Mouse (Mus musculus): ENCODE data around the gene Emid1. TPM values are rescaled to one million over a fixed set of nuclear protein-coding genes. Genes with fewer than 3 reads are reported as not detected.

The Emid1 gene
- polyA plus RNA-seq, 1 experiment from 2014 or later, result 31.9 TPM

- WGBS, result 11% methylated on average over 4 of the region's 4 CpGs
- Histone ChIP-seq H3K9me3 (no peaks in the 10 kb centered on the region), H3K27ac (peak overlapping the region; percentile 91), H3K36me3 (no peaks in the 10 kb centered on the region), H3K4me3 (peak overlapping the region; percentile 70), H3K27me3 (ENCODE audit: insufficient read depth, poor library complexity, severe bottlenecking) (peaks cover 29% of the 10 kb centered on the region), H3K4me1 (replicated peaks) (peaks cover 76% of the 10 kb centered on the region)
- DNase-seq (ENCODE audit: low spot score), result no peak
Observed at GRCm38 (mm10) chr11:5151247-5151630, 818 bp downstream of the Emid1 start.

- Histone ChIP-seq H3K27me3 (ENCODE audit: insufficient read depth, poor library complexity, severe bottlenecking) (peaks cover 29% of the 10 kb centered on the region), H3K27ac (peak overlapping the region; percentile 91), H3K4me3 (peak overlapping the region; percentile 70), H3K4me1 (replicated peaks) (peaks cover 76% of the 10 kb centered on the region), H3K9me3 (no peaks in the 10 kb centered on the region), H3K36me3 (peaks cover 2% of the 10 kb centered on the region; the same call in 1 of the 2 replicates)
- peak; percentile 65 for DNase-seq (ENCODE audit: low spot score)
- 52% methylated on average over 9 of the region's 9 CpGs for WGBS
Observed at GRCm38 (mm10) chr11:5150416-5151246, 1.4 kb downstream of the Emid1 start.

- H3K9me3 ChIP-seq, result no peaks in the 10 kb centered on the region
- peaks cover 5% of the 10 kb centered on the region; the same call in 1 of the 2 replicates for H3K36me3 ChIP-seq
- 69% methylated on average over 9 of the region's 9 CpGs for WGBS
- peaks cover 73% of the 10 kb centered on the region for H3K4me1 ChIP-seq (replicated peaks)
- H3K4me3 ChIP-seq, result peak overlapping the region; percentile 3; the same call in 1 of the 2 replicates
- DNase-seq (ENCODE audit: low spot score), result no peak
- peaks cover 29% of the 10 kb centered on the region for H3K27me3 ChIP-seq (ENCODE audit: insufficient read depth, poor library complexity, severe bottlenecking)
- H3K27ac ChIP-seq, result peak overlapping the region; percentile 91
Observed at GRCm38 (mm10) chr11:5149955-5150354, 2.1 kb downstream of the Emid1 start.

GRCm38 (mm10) chr11:5149249-5149648 is 2.8 kb downstream of the Emid1 start:
- DNase-seq (ENCODE audit: low spot score), result no peak

GRCm38 (mm10) chr11:5145600-5145999 is 6.5 kb downstream of the Emid1 start:
- 66% methylated on average over 3 of the region's 3 CpGs for WGBS
- H3K27ac ChIP-seq, result peak overlapping the region; percentile 50
- H3K9me3 ChIP-seq, result no peaks in the 10 kb centered on the region
- peaks cover 52% of the 10 kb centered on the region for H3K4me1 ChIP-seq (replicated peaks)
- no peak for DNase-seq (ENCODE audit: low spot score)
- no peak overlapping the region for H3K4me3 ChIP-seq
- peaks cover 12% of the 10 kb centered on the region for H3K36me3 ChIP-seq
- peaks cover 12% of the 10 kb centered on the region; the same call in 1 of the 2 replicates for H3K27me3 ChIP-seq (ENCODE audit: insufficient read depth, poor library complexity, severe bottlenecking)

More at GRCm38 (mm10) chr11:5149249-5149648, 2.8 kb downstream of the Emid1 start:
- Histone ChIP-seq H3K27ac (peak overlapping the region; percentile 91), H3K27me3 (ENCODE audit: insufficient read depth, poor library complexity, severe bottlenecking) (peaks cover 24% of the 10 kb centered on the region), H3K36me3 (peaks cover 9% of the 10 kb centered on the region), H3K4me3 (peak overlapping the region; percentile 3; the same call in 1 of the 2 replicates), H3K4me1 (replicated peaks) (peaks cover 67% of the 10 kb centered on the region), H3K9me3 (no peaks in the 10 kb centered on the region)
- WGBS, result 28% methylated on average over 7 of the region's 7 CpGs

GRCm38 (mm10) chr11:5141965-5142364 is 10.1 kb downstream of the Emid1 start:
- H3K27ac ChIP-seq, result peak overlapping the region; percentile 23; the same call in 1 of the 2 replicates
- peaks cover 28% of the 10 kb centered on the region for H3K4me1 ChIP-seq (replicated peaks)
- no peaks in the 10 kb centered on the region for H3K27me3 ChIP-seq (ENCODE audit: insufficient read depth, poor library complexity, severe bottlenecking)
- no peaks in the 10 kb centered on the region for H3K9me3 ChIP-seq
- WGBS, result 83% methylated on average over 2 of the region's 2 CpGs
- no peak overlapping the region for H3K4me3 ChIP-seq
- peaks cover 30% of the 10 kb centered on the region for H3K36me3 ChIP-seq
- no peak for DNase-seq (ENCODE audit: low spot score)

- Histone ChIP-seq H3K4me3 (no peak overlapping the region), H3K4me1 (replicated peaks) (peaks cover 25% of the 10 kb centered on the region), H3K27ac (0 out of 2 replicates have a peak overlapping the region, but pooled peaks have one; percentile 12), H3K36me3 (peaks cover 30% of the 10 kb centered on the region), H3K27me3 (ENCODE audit: insufficient read depth, poor library complexity, severe bottlenecking) (no peaks in the 10 kb centered on the region), H3K9me3 (no peaks in the 10 kb centered on the region)
- WGBS, result 80% methylated on average over 5 of the region's 5 CpGs
- DNase-seq (ENCODE audit: low spot score), result no peak
Observed at GRCm38 (mm10) chr11:5141252-5141651, 10.8 kb downstream of the Emid1 start.

- no peak for DNase-seq (ENCODE audit: low spot score)
- Histone ChIP-seq H3K9me3 (no peaks in the 10 kb centered on the region), H3K36me3 (peaks cover 32% of the 10 kb centered on the region), H3K4me3 (no peak overlapping the region), H3K4me1 (replicated peaks) (peaks cover 22% of the 10 kb centered on the region), H3K27ac (no peak overlapping the region), H3K27me3 (ENCODE audit: insufficient read depth, poor library complexity, severe bottlenecking) (no peaks in the 10 kb centered on the region)
- WGBS, result 84% methylated on average over 8 of the region's 8 CpGs
Observed at GRCm38 (mm10) chr11:5140619-5141018, 11.4 kb downstream of the Emid1 start.

GRCm38 (mm10) chr11:5139372-5139771 is 12.7 kb downstream of the Emid1 start:
- Histone ChIP-seq H3K27ac (no peak overlapping the region), H3K4me3 (no peak overlapping the region), H3K27me3 (ENCODE audit: insufficient read depth, poor library complexity, severe bottlenecking) (no peaks in the 10 kb centered on the region), H3K4me1 (replicated peaks) (peaks cover 18% of the 10 kb centered on the region; the same call in 1 of the 2 replicates), H3K9me3 (no peaks in the 10 kb centered on the region), H3K36me3 (peaks cover 26% of the 10 kb centered on the region)
- DNase-seq (ENCODE audit: low spot score), result no peak
- 75% methylated on average over 9 of the region's 9 CpGs for WGBS

GRCm38 (mm10) chr11:5138642-5139041 is 13.4 kb downstream of the Emid1 start:
- Histone ChIP-seq H3K27ac (no peak overlapping the region), H3K4me3 (no peak overlapping the region), H3K27me3 (ENCODE audit: insufficient read depth, poor library complexity, severe bottlenecking) (no peaks in the 10 kb centered on the region), H3K36me3 (peaks cover 22% of the 10 kb centered on the region), H3K4me1 (replicated peaks) (peaks cover 18% of the 10 kb centered on the region; the same call in 1 of the 2 replicates), H3K9me3 (no peaks in the 10 kb centered on the region)
- WGBS, result 93% methylated on average over 2 of the region's 2 CpGs
- DNase-seq (ENCODE audit: low spot score), result no peak

- H3K4me3 ChIP-seq, result no peak overlapping the region
- 0 out of 2 replicates have a peak overlapping the region, but pooled peaks have one; percentile 47 for H3K27ac ChIP-seq
- H3K36me3 ChIP-seq, result peaks cover 30% of the 10 kb centered on the region
- peaks cover 19% of the 10 kb centered on the region; the same call in 1 of the 2 replicates for H3K4me1 ChIP-seq (replicated peaks)
- H3K9me3 ChIP-seq, result no peaks in the 10 kb centered on the region
- DNase-seq (ENCODE audit: low spot score), result no peak
- 81% methylated on average over 11 of the region's 11 CpGs for WGBS
- no peaks in the 10 kb centered on the region for H3K27me3 ChIP-seq (ENCODE audit: insufficient read depth, poor library complexity, severe bottlenecking)
Observed at GRCm38 (mm10) chr11:5135914-5136313, 16.1 kb downstream of the Emid1 start.

- Histone ChIP-seq H3K27ac (no peak overlapping the region), H3K36me3 (0 out of 2 replicates have a peak, but pooled peaks cover 15% of the 10 kb centered on the region), H3K4me3 (no peak overlapping the region), H3K9me3 (no peaks in the 10 kb centered on the region), H3K4me1 (replicated peaks) (peaks cover 40% of the 10 kb centered on the region), H3K27me3 (ENCODE audit: insufficient read depth, poor library complexity, severe bottlenecking) (no peaks in the 10 kb centered on the region)
- no peak for DNase-seq (ENCODE audit: low spot score)
- 81% methylated on average over 4 of the region's 4 CpGs for WGBS
Observed at GRCm38 (mm10) chr11:5132751-5133150, 19.3 kb downstream of the Emid1 start.

GRCm38 (mm10) chr11:5130111-5130665 is 21.9 kb downstream of the Emid1 start:
- peak overlapping the region; percentile 88 for H3K27ac ChIP-seq
- no peaks in the 10 kb centered on the region for H3K27me3 ChIP-seq (ENCODE audit: insufficient read depth, poor library complexity, severe bottlenecking)
- H3K4me3 ChIP-seq, result no peak overlapping the region
- peaks cover 40% of the 10 kb centered on the region for H3K4me1 ChIP-seq (replicated peaks)
- peak; percentile 11 for DNase-seq (ENCODE audit: low spot score)
- 0 out of 2 replicates have a peak, but pooled peaks cover 18% of the 10 kb centered on the region for H3K36me3 ChIP-seq
- no peaks in the 10 kb centered on the region for H3K9me3 ChIP-seq
- WGBS, result 63% methylated on average over 4 of the region's 4 CpGs

Data from hindbrain, embryonic 10.5 days (tissue).